Mouse (Mus musculus): ENCODE data around the gene Use1. TPM values are rescaled to one million over a fixed set of nuclear protein-coding genes. Genes with fewer than 3 reads are reported as not detected.

Gene Use1
- polyA plus RNA-seq, 1 experiment from 2014 or later = 106 TPM

DNA sequence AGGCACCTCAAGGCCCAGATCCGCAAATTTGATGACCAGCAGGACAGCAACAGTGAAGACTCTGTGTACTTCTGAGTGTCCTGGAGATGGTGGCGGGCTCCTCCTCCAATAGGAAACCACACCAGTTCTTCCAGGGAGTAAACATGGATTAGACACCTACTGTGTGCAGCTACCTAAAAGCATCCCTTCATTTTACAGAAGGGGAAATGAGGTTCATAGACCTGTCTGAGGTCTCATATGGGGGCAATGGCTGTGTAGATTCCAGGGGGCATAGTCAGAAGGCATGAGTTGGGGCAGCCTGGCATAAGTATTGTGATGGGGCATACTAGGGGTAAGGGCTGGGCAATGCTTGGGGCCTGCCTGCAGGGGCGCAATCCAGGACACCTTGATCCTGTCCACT, 6.4 kb downstream of the Use1 start:
- H3K4me1 ChIP-seq (ENCODE audit: control insufficient read depth, insufficient read depth, low read length) = peaks cover 23% of the 10 kb centered on the region
- H3K27ac ChIP-seq (ENCODE audit: low read length) = no peak overlapping the region
- no peak for ATAC-seq (ENCODE audit: insufficient number of reproducible peaks, insufficient read depth, low FRiP score, low read depth)
- no peak overlapping the region for H3K9ac ChIP-seq (replicated peaks; ENCODE audit: low read depth, low read length)
- WGBS = 95% methylated on average over 3 of the region's 3 CpGs
- H3K4me2 ChIP-seq (replicated peaks; ENCODE audit: low read depth, low read length) = no peak overlapping the region
- peaks cover 50% of the 10 kb centered on the region for H3K36me3 ChIP-seq (ENCODE audit: control insufficient read depth, insufficient read depth, low read length)
- H3K9me3 ChIP-seq (ENCODE audit: control insufficient read depth, low read depth, low read length) = no peaks in the 10 kb centered on the region
- no peaks in the 10 kb centered on the region for H3K27me3 ChIP-seq (ENCODE audit: control insufficient read depth, insufficient read depth, low read length)
- no peak overlapping the region for H3K4me3 ChIP-seq (ENCODE audit: low read depth, low read length)

DNA sequence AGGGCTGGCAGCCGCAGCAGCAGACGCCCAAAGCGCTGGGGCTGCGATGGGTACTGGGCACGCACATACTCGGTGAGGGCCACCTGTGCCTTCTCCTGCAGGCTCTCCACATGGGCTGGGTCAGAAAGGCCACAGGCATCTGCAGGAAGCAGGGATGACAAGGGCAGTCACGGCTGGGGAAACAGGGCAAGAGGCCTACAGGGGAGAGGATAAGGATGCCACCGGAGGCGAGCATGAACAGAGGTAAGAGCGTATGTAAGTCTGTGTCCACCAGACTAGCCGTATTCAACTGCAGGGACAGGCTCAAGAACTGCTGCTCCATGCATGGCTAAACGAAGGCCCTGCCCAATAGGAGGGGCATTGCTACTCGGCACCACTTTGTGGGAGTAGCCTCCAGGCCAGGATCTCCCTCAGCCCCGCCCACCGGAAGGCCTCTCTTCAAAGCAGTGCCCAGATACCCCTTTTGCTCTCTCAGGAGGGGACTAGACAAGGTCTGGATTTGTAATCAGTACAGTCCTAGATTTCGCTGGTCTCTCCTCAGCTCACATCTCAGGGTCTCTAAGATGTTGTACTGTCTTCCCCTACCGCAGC, 8.1 kb downstream of the Use1 start:
- Histone ChIP-seq H3K9ac (replicated peaks; ENCODE audit: low read depth, low read length) (no peak overlapping the region), H3K4me3 (ENCODE audit: low read depth, low read length) (no peak overlapping the region), H3K4me1 (ENCODE audit: control insufficient read depth, insufficient read depth, low read length) (peaks cover 29% of the 10 kb centered on the region), H3K27me3 (ENCODE audit: control insufficient read depth, insufficient read depth, low read length) (no peaks in the 10 kb centered on the region), H3K4me2 (replicated peaks; ENCODE audit: low read depth, low read length) (no peak overlapping the region), H3K27ac (ENCODE audit: low read length) (no peak overlapping the region), H3K36me3 (ENCODE audit: control insufficient read depth, insufficient read depth, low read length) (peaks cover 42% of the 10 kb centered on the region), H3K9me3 (ENCODE audit: control insufficient read depth, low read depth, low read length) (no peaks in the 10 kb centered on the region)
- 79% methylated on average over 17 of the region's 17 CpGs for WGBS
- ATAC-seq (ENCODE audit: insufficient number of reproducible peaks, insufficient read depth, low FRiP score, low read depth) = no peak

DNA sequence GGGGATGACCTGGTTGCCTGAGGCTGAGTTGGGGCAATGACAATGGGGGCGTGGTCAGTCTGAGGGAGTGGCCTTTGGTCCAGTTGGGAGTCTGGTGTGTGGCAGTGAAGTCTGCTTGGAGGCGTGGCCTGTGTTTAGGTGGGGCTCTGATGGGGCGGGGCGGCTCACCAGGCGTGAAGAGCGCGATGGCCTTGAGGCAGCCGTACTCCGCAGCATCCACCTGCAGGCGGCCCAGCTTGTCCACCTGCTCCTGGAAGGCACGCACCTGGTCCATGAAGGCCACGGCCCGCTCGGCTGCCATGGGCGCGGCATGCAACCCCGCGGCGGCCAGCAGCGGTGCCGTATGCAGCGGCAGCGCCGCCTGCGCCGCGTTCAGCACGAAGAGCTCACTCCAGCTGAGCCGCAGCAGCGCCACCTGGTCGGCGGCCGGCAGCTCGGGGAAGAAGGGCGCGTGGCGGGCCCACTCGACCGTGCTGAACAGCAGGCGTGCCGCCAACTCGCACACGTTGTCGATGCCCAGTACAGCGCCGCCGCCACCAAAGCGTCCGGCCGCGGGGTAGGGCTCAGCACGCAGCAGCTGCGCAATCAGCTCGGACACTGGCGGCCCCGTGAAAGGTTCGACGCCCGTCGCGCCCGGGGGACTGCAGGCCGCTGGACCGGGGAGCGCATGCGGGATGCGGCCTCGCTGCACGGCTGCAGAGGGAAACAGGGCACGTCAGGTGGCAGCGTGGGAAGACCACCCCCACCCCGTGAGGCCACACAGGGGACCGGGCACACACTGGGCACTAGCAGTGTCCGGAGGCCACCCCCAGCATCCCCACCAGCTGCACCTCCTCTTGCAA, 9.2 kb downstream of the Use1 start:
- Histone ChIP-seq H3K27me3 (ENCODE audit: control insufficient read depth, insufficient read depth, low read length) (no peaks in the 10 kb centered on the region), H3K4me1 (ENCODE audit: control insufficient read depth, insufficient read depth, low read length) (peaks cover 32% of the 10 kb centered on the region), H3K36me3 (ENCODE audit: control insufficient read depth, insufficient read depth, low read length) (peaks cover 41% of the 10 kb centered on the region), H3K9ac (replicated peaks; ENCODE audit: low read depth, low read length) (no peak overlapping the region), H3K9me3 (ENCODE audit: control insufficient read depth, low read depth, low read length) (no peaks in the 10 kb centered on the region), H3K4me2 (replicated peaks; ENCODE audit: low read depth, low read length) (peak overlapping the region; percentile 37), H3K4me3 (ENCODE audit: low read depth, low read length) (peak overlapping the region; percentile 6; the same call in 1 of the 2 replicates), H3K27ac (ENCODE audit: low read length) (peak overlapping the region; percentile 33; the same call in 1 of the 2 replicates)
- 10% methylated on average over 72 of the region's 74 CpGs for WGBS
- ATAC-seq (ENCODE audit: insufficient number of reproducible peaks, insufficient read depth, low FRiP score, low read depth) = peak; percentile 37

DNA sequence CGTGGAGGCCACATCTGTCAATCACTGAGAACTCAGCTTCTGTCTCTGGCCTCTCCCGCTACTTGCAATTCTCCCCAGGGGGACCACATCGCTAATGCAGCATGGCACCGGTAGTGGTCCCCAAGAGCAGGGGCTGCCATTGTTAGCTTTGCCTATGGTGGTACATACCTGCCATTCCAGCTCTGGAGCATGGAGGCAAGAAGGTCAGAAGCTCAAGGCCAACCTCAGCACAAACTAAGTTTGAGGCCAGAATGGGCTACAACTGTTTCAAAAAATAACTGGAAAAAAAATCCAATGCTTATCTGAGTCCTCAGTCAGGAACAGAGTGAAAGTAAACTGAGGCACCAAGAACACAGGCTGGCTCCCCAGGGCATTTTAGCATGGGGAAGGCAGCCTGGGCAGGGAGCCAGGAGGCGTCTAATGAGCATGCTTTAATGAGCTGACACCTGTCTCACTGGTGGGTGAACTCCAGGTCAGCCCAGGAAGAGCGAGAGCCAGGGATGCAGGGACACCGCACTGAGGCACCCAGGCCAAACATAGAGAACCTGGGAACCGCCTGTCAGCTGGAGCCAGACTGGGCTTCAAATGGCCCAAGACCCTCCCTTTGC, 9.9 kb downstream of the Use1 start:
- Histone ChIP-seq H3K9me3 (ENCODE audit: control insufficient read depth, low read depth, low read length) (no peaks in the 10 kb centered on the region), H3K36me3 (ENCODE audit: control insufficient read depth, insufficient read depth, low read length) (peaks cover 41% of the 10 kb centered on the region), H3K9ac (replicated peaks; ENCODE audit: low read depth, low read length) (no peak overlapping the region), H3K4me3 (ENCODE audit: low read depth, low read length) (0 out of 2 replicates have a peak overlapping the region, but pooled peaks have one; percentile 6), H3K27me3 (ENCODE audit: control insufficient read depth, insufficient read depth, low read length) (no peaks in the 10 kb centered on the region), H3K4me1 (ENCODE audit: control insufficient read depth, insufficient read depth, low read length) (peaks cover 31% of the 10 kb centered on the region), H3K4me2 (replicated peaks; ENCODE audit: low read depth, low read length) (peak overlapping the region; percentile 37), H3K27ac (ENCODE audit: low read length) (no peak overlapping the region; the same call in 1 of the 2 replicates)
- 57% methylated on average over 8 of the region's 8 CpGs for WGBS
- ATAC-seq (ENCODE audit: insufficient number of reproducible peaks, insufficient read depth, low FRiP score, low read depth) = no peak

DNA sequence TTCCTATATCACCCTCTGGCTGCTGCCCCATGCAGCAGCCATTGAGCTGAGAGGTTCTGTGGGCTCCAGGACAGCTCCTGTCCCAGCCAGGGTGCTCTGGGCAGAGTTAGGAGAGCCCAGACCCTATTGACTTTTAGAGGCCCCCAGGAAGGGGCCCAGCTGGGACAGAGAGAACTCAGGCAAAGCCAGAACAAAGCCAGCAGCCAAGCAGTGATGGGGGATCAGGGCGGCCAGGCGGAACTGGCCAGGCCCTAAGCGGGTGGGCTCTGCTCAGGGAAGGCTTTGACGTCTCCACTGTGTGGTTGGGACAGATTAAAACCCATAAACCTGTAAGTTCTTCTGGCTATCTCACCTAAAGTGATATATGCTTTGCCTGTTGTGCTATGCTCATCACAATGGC, 12.4 kb downstream of the Use1 start:
- peaks cover 27% of the 10 kb centered on the region for H3K36me3 ChIP-seq (ENCODE audit: control insufficient read depth, insufficient read depth, low read length)
- no peak overlapping the region for H3K4me3 ChIP-seq (ENCODE audit: low read depth, low read length)
- peaks cover 46% of the 10 kb centered on the region for H3K4me1 ChIP-seq (ENCODE audit: control insufficient read depth, insufficient read depth, low read length)
- 0 out of 2 replicates have a peak overlapping the region, but pooled peaks have one; percentile 88 for H3K9ac ChIP-seq (replicated peaks; ENCODE audit: low read depth, low read length)
- no peaks in the 10 kb centered on the region for H3K27me3 ChIP-seq (ENCODE audit: control insufficient read depth, insufficient read depth, low read length)
- H3K9me3 ChIP-seq (ENCODE audit: control insufficient read depth, low read depth, low read length) = no peaks in the 10 kb centered on the region
- peak overlapping the region; percentile 89 for H3K4me2 ChIP-seq (replicated peaks; ENCODE audit: low read depth, low read length)
- WGBS = 73% methylated on average over 4 of the region's 4 CpGs
- H3K27ac ChIP-seq (ENCODE audit: low read length) = no peak overlapping the region
- ATAC-seq (ENCODE audit: insufficient number of reproducible peaks, insufficient read depth, low FRiP score, low read depth) = no peak

DNA sequence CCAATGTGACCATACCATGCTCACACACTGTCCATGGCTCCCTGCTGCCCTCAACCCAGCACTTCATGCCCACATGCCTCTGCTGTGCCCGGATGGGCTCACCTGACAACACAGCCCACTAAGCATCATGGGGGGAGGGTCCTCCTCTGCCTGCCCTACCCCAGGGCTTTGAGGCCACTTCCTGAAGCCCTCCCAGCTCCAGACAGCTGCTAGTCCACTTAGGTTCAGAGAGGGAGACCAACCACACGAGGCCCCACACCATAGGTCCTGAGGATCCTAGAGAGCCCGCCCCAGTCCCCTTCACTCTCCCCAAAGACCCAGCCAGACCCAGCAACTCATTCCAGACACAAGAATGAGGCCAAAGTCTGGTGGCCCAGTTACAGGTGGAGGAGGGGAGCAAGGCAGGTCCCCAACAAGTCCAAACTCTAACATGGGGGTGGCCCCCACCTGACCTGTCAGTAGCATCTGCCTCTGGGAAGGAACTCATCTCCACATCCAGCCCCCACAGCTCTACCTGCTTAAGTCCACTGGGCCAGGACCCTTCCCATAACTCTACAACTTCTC, 12.9 kb downstream of the Use1 start:
- H3K27ac ChIP-seq (ENCODE audit: low read length) = no peak overlapping the region
- peak overlapping the region; percentile 89 for H3K4me2 ChIP-seq (replicated peaks; ENCODE audit: low read depth, low read length)
- H3K36me3 ChIP-seq (ENCODE audit: control insufficient read depth, insufficient read depth, low read length) = peaks cover 21% of the 10 kb centered on the region
- peaks cover 46% of the 10 kb centered on the region for H3K4me1 ChIP-seq (ENCODE audit: control insufficient read depth, insufficient read depth, low read length)
- WGBS = 38% methylated on average over 3 of the region's 3 CpGs
- H3K4me3 ChIP-seq (ENCODE audit: low read depth, low read length) = peak overlapping the region; percentile 96
- H3K9me3 ChIP-seq (ENCODE audit: control insufficient read depth, low read depth, low read length) = no peaks in the 10 kb centered on the region
- H3K27me3 ChIP-seq (ENCODE audit: control insufficient read depth, insufficient read depth, low read length) = no peaks in the 10 kb centered on the region
- H3K9ac ChIP-seq (replicated peaks; ENCODE audit: low read depth, low read length) = peak overlapping the region; percentile 88
- no peak for ATAC-seq (ENCODE audit: insufficient number of reproducible peaks, insufficient read depth, low FRiP score, low read depth)

DNA sequence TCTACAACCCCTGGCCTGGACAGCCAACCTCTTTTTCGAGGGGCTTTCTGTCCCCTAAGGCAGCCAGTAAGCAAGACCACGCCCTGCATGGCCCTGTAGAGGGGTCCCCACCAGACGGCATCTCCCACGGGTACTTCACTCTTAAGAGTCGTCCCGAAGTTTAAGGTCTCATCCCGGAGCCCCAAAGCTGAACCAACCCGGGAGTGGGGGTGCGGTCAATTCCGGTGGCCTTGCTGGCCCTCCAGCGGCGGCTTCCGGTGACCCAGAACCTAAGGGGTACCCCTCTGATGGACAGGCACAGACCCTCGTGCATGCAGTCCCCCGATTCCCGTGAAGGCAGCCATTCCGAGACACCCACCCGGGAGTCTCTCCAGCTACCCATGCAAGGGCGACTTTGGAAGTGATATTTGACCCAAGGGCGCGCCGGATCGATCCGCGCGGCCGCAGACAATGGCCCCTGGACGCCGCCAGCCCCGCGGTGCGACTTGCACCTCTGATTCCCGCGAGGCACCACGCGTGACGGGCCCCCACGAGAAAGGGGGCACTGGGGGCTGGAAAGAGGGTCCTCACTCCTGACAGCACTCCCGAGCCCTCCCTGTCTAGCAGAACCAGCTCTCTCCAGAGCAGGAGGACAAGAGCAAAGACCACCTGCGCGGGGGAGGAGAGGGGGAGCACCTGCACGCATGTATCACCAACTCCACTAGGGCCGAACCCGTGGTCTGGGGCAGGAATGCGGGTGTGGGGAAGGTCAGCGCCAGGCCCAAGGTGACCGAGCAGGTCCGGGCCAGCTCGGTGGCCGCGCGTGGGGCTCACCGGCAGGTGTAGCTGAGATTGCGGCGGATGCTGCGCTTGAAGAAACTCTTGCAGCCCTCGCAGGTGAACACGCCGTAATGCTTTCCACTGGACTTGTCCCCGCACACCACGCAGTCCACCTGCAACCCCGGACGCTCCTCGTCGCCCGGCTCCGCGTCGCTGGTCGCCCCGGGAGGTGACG, 13.8 kb downstream of the Use1 start:
- 1% methylated on average over 71 of the region's 72 CpGs for WGBS
- H3K9me3 ChIP-seq (ENCODE audit: control insufficient read depth, low read depth, low read length) = no peaks in the 10 kb centered on the region
- peak overlapping the region; percentile 88 for H3K9ac ChIP-seq (replicated peaks; ENCODE audit: low read depth, low read length)
- H3K4me3 ChIP-seq (ENCODE audit: low read depth, low read length) = peak overlapping the region; percentile 96
- peak overlapping the region; percentile 89 for H3K4me2 ChIP-seq (replicated peaks; ENCODE audit: low read depth, low read length)
- H3K4me1 ChIP-seq (ENCODE audit: control insufficient read depth, insufficient read depth, low read length) = peaks cover 46% of the 10 kb centered on the region
- peak overlapping the region; percentile 95 for H3K27ac ChIP-seq (ENCODE audit: low read length)
- H3K27me3 ChIP-seq (ENCODE audit: control insufficient read depth, insufficient read depth, low read length) = no peaks in the 10 kb centered on the region
- peaks cover 13% of the 10 kb centered on the region for H3K36me3 ChIP-seq (ENCODE audit: control insufficient read depth, insufficient read depth, low read length)
- no peak for ATAC-seq (ENCODE audit: insufficient number of reproducible peaks, insufficient read depth, low FRiP score, low read depth)

Measured in stomach, embryonic 14.5 days (tissue).